Mouse (Mus musculus) testis, postnatal 14 days (tissue): ENCODE results near the gene Krt39.
A peak's percentile ranks its signal among the peaks of the same experiment; 100 is the strongest.

Experiments
- DNase-seq: peaks from one replicate; pipeline ENCODE4 v3.0.0; 2021; ENCODE audit warnings: low spot score

Gene Krt39

DNA sequence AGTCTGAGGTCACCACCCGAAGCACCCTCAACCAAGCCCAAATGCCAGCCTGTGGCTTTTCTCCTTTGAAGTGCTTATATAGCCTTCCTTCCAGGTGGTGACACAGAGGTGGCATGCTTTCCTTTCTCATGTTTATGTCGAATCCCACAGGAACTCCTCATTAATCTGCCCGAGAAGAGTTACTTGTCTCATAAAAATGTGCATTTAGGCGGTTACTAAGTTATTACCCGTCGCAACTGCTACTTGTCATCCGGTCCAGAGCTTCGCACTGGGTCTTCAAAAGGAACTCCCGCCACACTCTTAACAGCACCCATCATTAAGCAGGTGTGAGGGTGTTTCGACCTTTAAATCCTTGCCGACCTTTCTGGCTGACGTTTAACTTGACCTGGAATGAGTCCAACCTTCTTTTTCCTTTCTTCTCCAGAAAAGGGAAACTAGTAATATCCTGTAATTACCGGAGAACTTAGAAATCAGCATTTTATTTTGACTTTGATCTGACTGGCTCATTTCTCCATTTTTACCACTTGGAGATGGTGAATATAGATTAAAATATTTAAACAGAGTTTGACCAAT lies at the start of gene Krt39:
Gene Krt39 (minus strand): TSS at position 51 of the 573 bp plus-strand sequence.
- DNase-seq: no peak

GRCm38 (mm10) chr11:99566530-99566929 lies 45.4 kb upstream of the Krt39 start, which contains the start of gene Krtap3-1:
Gene Krtap3-1, minus strand, starts transcription at chr11:99566630.
- no peak for DNase-seq

- no peak for DNase-seq
Measured at GRCm38 (mm10) chr11:99562580-99562979, 41.4 kb upstream of the Krt39 start.

GRCm38 (mm10) chr11:99559366-99559765 lies 38.2 kb upstream of the Krt39 start, which contains the start of gene Gm11939:
Gene Gm11939, minus strand, starts transcription at chr11:99559466.
- DNase-seq: no peak

GRCm38 (mm10) chr11:99557976-99558745 lies 37.0 kb upstream of the Krt39 start:
- DNase-seq: no peak

- DNase-seq: no peak
Measured at GRCm38 (mm10) chr11:99556753-99557152, 35.6 kb upstream of the Krt39 start, which contains the start of gene Krtap3-2. Gene Krtap3-2, minus strand, starts transcription at chr11:99556853.

GRCm38 (mm10) chr11:99556195-99556594 lies 35.1 kb upstream of the Krt39 start:
- DNase-seq: no peak

- DNase-seq: no peak
Measured at GRCm38 (mm10) chr11:99550765-99551164, 29.6 kb upstream of the Krt39 start, which contains the start of gene Krtap3-3. Gene Krtap3-3, minus strand, starts transcription at chr11:99550865.

- DNase-seq: no peak
Measured at GRCm38 (mm10) chr11:99547892-99548291, 26.8 kb upstream of the Krt39 start.

DNA sequence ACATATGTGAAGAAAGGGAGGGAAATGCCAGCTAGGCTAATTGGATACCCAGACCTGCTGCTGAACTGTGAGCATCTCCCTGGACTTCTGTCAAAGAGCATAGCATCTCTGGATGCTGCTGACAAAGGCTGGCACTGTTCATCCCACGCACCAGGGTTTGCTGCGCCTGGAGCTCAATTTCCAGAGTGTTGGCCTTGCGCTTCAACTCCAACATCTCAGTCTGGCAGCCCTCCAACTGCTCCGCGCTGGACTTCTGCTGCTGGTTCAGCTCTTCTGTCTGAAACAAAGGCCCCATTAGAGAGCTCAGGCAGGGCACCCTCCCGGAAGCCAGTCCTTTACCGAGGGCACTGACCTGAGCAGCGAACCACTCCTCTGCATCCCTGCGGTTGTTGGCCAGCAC lies 18.6 kb upstream of the Krt39 start:
- peak; percentile 66 for DNase-seq

GRCm38 (mm10) chr11:99514098-99514497 lies 7.0 kb downstream of the Krt39 start:
- DNase-seq: no peak

GRCm38 (mm10) chr11:99500095-99500805 lies 20.9 kb downstream of the Krt39 start:
- no peak for DNase-seq

DNA sequence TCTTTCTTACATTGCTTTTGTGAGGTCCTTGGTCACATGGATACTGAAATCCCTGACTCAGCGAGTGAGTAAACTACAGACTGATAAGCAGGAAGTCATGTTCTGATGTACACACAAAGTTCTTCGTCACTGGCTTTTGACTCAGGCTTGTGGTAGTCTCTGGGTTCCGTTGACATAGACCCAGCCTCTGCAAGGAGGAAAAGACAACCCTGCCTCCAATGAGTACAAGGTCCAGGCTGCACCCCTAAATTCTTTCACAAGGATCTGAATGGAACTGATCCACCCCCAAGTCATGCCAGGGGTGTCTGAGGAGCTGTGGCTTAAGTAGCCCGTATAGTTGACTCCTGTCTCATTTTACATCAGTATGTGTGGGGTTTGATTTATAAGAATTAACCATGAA lies 24.7 kb downstream of the Krt39 start:
- no peak for DNase-seq

DNA sequence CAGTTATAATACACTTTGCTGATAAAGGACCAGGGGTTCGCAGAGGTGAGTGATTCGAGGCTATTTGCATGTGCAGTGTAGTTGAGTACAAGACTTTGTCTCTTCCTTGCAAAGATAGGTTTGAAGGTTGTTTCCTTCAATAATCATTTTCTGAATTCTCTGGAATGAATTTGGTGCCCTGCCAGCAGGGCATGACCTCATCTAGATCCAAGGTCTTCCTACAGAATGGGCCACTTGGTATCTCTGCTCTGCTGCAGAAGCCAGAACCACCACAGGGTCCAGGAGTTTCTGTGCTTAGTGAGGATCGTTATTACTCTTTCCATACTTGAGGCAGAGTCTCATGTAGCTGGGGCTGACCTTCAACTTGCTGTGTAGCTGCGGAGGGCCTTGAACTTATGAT lies 26.4 kb downstream of the Krt39 start:
- no peak for DNase-seq

DNA sequence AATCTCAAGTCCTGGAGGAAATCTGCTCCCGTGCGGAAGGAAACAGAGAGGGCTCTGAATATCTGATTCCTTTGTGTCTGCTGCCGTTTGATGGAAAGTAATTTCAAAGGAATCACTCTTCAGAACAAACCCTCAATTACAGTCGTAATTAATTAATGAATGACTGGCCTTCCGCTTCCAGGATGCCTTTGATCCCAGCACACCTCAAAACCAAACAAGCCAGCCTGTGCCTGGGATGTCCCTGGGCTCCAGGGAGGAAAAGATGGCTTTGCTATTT lies 27.6 kb downstream of the Krt39 start:
- DNase-seq: no peak

DNA sequence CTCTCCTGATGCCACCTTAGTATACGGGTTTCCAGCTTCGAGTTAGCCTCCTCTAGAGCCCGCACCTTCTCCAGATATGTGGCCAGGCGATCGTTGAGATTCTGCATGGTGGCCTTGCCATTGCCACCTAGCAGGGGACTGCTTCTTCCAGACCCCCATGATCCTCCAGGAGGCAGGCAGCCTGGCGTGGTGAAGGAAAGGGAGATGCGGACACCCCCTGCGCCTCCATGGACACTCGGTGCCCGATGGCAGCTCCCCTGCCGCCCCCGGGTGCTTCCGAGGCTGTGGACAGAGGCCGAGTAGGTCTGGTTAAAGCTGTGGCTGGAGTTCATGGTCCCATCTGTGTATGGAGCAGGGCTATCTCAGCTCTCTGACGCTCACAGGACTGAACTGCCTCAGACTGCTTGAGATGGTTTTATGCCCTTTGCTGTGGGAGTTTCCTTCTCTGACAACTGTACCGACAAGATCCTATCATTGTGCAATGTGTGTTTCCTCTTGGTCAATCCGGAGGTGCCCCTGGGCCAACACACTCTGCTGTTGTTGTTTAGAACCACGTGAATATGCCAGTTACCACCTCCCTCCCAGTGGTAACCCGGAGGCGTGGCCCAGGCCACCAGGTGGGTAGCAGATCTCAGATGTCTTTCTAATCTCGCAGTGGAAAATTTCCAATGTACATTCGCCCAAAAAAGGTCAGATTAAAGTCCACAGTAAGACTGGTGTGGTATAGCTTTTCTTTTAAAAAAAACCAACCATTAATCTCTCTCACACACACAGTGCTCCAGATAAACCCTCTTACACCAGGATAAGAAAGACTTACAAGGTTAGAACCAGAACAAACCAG lies 28.2 kb downstream of the Krt39 start, which contains the start of gene Krt23:
Gene Krt23 (minus strand): TSS at position 405 of the 841 bp plus-strand sequence.
- DNase-seq: no peak

- DNase-seq: no peak
Measured at GRCm38 (mm10) chr11:99491040-99491439, 30.1 kb downstream of the Krt39 start.

DNA sequence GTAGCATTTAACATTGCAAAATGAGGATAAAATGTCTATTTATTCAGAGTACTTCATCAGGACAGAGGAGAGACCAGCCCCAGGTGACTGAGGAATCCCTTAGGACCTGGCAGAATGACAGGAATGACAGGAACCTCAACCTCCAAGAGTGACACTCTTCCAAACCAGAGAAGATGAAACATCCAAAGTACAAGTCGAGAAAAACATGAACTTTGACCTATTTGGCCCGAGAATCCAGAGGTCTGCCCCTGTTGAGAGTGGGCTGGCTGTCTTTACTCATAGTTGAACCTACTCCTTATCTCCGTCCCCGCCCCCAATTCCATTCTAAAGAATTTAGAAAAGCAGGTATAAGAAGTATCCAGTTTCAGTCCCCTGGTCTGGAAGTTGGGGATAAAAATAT lies 30.5 kb downstream of the Krt39 start:
- DNase-seq: no peak

GRCm38 (mm10) chr11:99489233-99489632 lies 31.9 kb downstream of the Krt39 start:
- no peak for DNase-seq

- DNase-seq: no peak
Measured at GRCm38 (mm10) chr11:99474981-99475380, 46.2 kb downstream of the Krt39 start.

- DNase-seq: no peak
Measured at GRCm38 (mm10) chr11:99473433-99473832, 47.7 kb downstream of the Krt39 start.

DNA sequence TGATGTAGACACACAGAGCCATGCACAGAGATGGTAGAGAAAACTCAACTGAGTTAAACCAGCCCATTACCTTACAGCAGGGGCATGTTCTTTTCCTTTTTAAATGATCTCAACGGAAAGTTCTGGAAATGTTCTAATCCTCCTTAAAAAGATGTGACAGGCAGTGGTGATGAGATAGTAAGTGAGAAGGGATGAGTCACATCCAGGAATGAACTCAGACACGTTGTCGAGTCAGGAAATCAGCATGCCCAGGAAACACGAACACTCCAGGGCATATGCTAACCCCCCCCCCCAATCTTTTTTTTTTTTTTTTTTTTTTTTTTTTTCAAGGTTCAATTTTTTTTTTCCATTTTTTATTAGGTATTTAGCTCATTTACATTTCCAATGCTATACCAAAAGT lies 48.7 kb downstream of the Krt39 start:
- DNase-seq: no peak
